Mouse (Mus musculus) ES-Bruce4 (cell line): ENCODE data around the gene Eprs. TPM values are rescaled to one million over a fixed set of nuclear protein-coding genes. Genes with fewer than 3 reads are reported as not detected.
"Not testable (repeated sequence)": the region's sequence is repeated elsewhere in the genome, so short reads cannot be mapped to it uniquely, and the experiment has no call there.

Experiments used
- H3K27ac ChIP-seq: 2 replicates; pipeline ENCODE4 v1.5.1; 2012; ENCODE audit warnings: low read length, inconsistent platforms; ENCODE audit not compliant: insufficient read depth
- H3K27me3 ChIP-seq: 2 replicates; pipeline ENCODE4 v1.6.1; 2012; ENCODE audit warnings: mild to moderate bottlenecking, low read length, inconsistent platforms; ENCODE audit not compliant: control insufficient read depth, poor library complexity, insufficient read depth, severe bottlenecking
- H3K36me3 ChIP-seq: 2 replicates; pipeline ENCODE4 v1.6.1; 2012; ENCODE audit warnings: inconsistent platforms, mild to moderate bottlenecking, low read length, moderate library complexity; ENCODE audit not compliant: control insufficient read depth, poor library complexity, insufficient read depth, severe bottlenecking
- H3K4me1 ChIP-seq: one replicate; pipeline ENCODE4 v1.8.1; 2011; ENCODE audit warnings: low read length; ENCODE audit not compliant: control insufficient read depth, insufficient read depth
- H3K4me3 ChIP-seq: 2 replicates; pipeline ENCODE4 v1.5.1; 2011; ENCODE audit warnings: low read depth, mild to moderate bottlenecking, low read length
- H3K9ac ChIP-seq: 2 replicates; pipeline ENCODE4 v1.6.1; 2012; ENCODE audit warnings: low read depth, mild to moderate bottlenecking, inconsistent platforms; ENCODE audit not compliant: poor library complexity, severe bottlenecking
- H3K9me3 ChIP-seq: replicated peaks from 2 replicates; pipeline ENCODE4 v1.6.1; 2012; ENCODE audit warnings: mild to moderate bottlenecking, low read length, inconsistent platforms; ENCODE audit not compliant: control insufficient read depth, poor library complexity, insufficient read depth, severe bottlenecking
- CTCF ChIP-seq: IDR thresholded peaks from one replicate; pipeline ENCODE4 v1.8.1; 2011; ENCODE audit warnings: low read depth, low read length
- EP300 ChIP-seq: IDR thresholded peaks from 2 replicates; pipeline ENCODE4 v1.6.1; 2011; ENCODE audit warnings: low read depth, low read length; ENCODE audit not compliant: insufficient read depth
- POLR2A ChIP-seq: IDR thresholded peaks from one replicate; pipeline ENCODE4 v1.8.1; 2011; ENCODE audit warnings: low read length; ENCODE audit not compliant: insufficient read depth
- polyA plus RNA-seq: library from polyadenylated mRNA; stranded (reverse); fragments of >200 nt; gene quantifications from 2 replicates; pipeline ENCODE4 v1.2.4, GENCODE M21; 2011; ENCODE audit warnings: low read depth; ENCODE audit not compliant: missing spikeins, insufficient read depth, insufficient read length

Gene Eprs
- polyA plus RNA-seq, result 179 and 189 TPM in 2 replicates

DNA sequence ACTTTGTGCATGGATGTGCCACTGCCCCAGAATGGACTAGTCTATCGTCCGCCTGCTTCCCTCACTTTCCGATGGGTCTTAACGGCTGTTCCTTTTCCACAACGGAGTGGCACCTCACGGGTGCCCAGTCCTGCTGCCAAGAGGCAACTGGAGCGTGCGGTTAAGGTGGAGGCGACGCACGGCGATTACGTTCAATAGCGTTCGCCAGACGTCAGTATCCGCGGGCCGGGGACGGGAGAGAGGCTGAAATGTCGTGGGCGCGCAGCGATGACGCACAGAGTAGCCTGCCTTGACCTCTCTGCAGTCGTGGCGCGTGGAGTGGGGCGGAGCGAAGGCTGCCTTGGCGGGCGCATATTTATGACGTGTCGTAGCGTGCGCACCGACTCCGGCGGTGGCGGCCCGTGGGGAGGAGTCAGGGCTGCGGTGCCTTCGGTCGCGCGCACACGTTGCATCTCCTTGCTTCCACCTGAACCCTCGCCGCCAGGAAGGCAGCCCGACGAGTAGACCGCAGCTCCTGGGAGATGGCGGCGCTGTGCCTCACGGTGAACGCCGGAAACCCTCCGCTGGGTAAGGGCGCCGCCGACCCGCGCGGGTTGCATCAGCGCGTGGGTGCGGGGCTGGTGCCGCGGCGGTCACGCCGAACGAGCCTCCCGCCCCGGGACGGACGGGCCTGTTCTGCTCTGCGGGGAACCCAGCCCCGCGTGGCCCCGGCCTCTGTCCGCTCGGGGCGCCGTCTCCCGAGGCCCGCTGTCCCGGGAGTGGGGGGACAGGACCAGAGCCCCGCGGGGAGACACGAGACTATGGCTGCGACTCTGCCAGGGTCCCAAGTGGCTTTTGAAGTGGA is at the start of gene Eprs:
Gene Eprs, plus strand, starts transcription at position 368 of the 844 bp plus-strand sequence.
- Histone ChIP-seq H3K9ac (peak within 1 kb of the TSS; percentile 88), H3K27me3 (no peaks in the 10 kb centered on the region), H3K27ac (peak within 1 kb of the TSS; percentile 46), H3K4me3 (peak within 1 kb of the TSS; percentile 99), H3K4me1 (peaks cover 2% of the 10 kb centered on the region), H3K9me3 (no peaks in the 10 kb centered on the region), H3K36me3 (peaks cover 7% of the 10 kb centered on the region; the same call in 1 of the 2 replicates)
- TF ChIP-seq POLR2A (peak; percentile 25), CTCF (no peak), EP300 (no peak)

DNA sequence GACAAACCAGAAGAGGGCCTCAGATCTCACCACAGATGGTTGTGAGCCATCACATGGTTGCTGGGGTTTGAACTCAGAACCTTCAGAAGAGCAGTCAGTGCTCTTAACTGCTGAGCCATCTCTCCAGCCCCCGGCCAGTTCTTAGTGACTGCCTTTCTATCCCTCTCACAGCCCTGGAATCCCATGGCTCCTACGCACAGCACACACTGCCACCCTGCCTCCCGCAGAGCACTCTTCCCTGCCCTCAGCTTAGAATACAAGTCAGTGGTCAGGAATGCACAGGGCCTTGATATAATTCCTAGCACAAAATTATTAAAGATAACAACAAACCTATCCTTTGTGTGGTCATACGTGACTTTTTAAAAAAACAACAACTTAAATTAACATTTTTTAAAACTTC is 48.3 kb upstream of the Eprs start:
- H3K9me3 ChIP-seq, result no peaks in the 10 kb centered on the region
- no peak overlapping the region for H3K27ac ChIP-seq
- peaks cover 15% of the 10 kb centered on the region for H3K36me3 ChIP-seq
- no peak overlapping the region for H3K9ac ChIP-seq
- no peak overlapping the region for H3K4me3 ChIP-seq
- H3K4me1 ChIP-seq, result no peaks in the 10 kb centered on the region
- TF ChIP-seq POLR2A (no peak), CTCF (no peak), EP300 (no peak)
- no peaks in the 10 kb centered on the region for H3K27me3 ChIP-seq

- Histone ChIP-seq H3K4me1 (no peaks in the 10 kb centered on the region), H3K27ac (no peak overlapping the region), H3K4me3 (no peak overlapping the region), H3K27me3 (no peaks in the 10 kb centered on the region), H3K9ac (no peak overlapping the region), H3K36me3 (peaks cover 15% of the 10 kb centered on the region), H3K9me3 (no peaks in the 10 kb centered on the region)
- no peak for TF ChIP-seq EP300
- no peak for TF ChIP-seq POLR2A
- no peak for TF ChIP-seq CTCF
Measured at GRCm38 (mm10) chr1:185315846-185316568, 46.8 kb upstream of the Eprs start.

GRCm38 (mm10) chr1:185327754-185328345 is 35.0 kb upstream of the Eprs start:
- H3K9ac ChIP-seq, H3K4me1 ChIP-seq, H3K27ac ChIP-seq, H3K9me3 ChIP-seq, H3K4me3 ChIP-seq, H3K27me3 ChIP-seq: not testable (repeated sequence)
- peaks cover 26% of the 10 kb centered on the region for H3K36me3 ChIP-seq

DNA sequence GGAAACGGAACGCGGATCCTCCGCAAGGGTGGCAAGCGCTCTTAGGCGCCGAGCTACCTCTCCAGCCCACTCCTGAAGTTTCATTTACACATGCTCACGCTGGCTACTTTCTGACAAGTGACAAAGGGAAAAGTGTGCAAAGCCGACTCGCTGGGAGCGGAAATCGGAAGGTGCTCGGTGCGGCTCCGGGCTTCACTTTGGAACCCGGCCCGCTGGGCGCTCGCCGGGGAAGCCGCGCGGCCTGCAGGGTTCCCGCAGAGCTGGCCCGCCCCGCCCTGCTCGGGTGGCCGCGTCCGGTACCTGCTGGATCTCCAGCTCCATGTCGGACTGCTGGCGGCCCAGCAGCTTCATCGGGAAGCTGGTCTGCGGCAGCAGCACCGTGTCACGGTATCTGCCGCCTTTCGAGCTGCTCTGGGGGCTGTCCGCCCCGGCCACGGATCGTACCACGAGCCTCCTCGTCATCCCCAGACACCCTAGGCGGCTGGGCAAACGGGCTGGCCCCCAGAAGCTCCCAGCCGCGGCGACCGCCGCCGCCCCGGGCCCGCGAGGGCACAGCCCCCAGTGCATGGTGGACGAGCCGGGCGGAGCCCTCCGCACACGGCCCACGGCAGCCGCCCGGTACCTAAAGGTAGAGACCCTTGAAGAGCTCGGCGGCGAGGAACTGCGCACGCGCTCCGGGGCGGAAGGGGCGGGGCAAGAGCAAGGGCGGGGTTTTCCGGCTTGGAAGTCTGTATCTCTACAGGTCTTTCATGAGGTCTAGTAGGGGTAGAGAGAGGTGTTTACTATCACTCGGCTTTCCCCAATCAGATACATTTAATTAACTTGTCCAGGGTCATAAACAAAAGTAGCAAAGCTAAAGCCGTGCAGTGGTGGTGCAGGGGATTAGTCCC is 33.9 kb upstream of the Eprs start, which contains the start of gene Iars2:
Gene Iars2, minus strand, starts transcription at position 676 of the 890 bp plus-strand sequence.
- Histone ChIP-seq H3K36me3 (peaks cover 16% of the 10 kb centered on the region), H3K4me1 (no peaks in the 10 kb centered on the region), H3K27ac (peak within 1 kb of the TSS; percentile 51), H3K27me3 (no peaks in the 10 kb centered on the region), H3K9me3 (no peaks in the 10 kb centered on the region; the same call in 1 of the 2 replicates), H3K9ac (peak within 1 kb of the TSS; percentile 88), H3K4me3 (peak within 1 kb of the TSS; percentile 91)
- TF ChIP-seq POLR2A, result peak; percentile 50
- 0 out of 2 replicates have a peak, but pooled peaks have one; percentile 7 for TF ChIP-seq EP300
- TF ChIP-seq CTCF, result no peak
